Mouse (Mus musculus) neural tube, embryonic 13.5 days (tissue): ENCODE measurements around the gene Kank2. TPM values are rescaled to one million over a fixed set of nuclear protein-coding genes. Genes with fewer than 3 reads are reported as not detected.

Experiments
- ATAC-seq: fragments of 200-750 bp; cut with Nextera tagmentation; 2 replicates; pipeline ENCODE4 v1.8.0; 2017; ENCODE audit warnings: low read depth, mild to moderate bottlenecking, moderate TSS enrichment, moderate library complexity
- H3K27ac ChIP-seq: fragments of 300-500 bp; sonication (generic); replicated peaks from 2 replicates; pipeline ENCODE4 v1.5.1; 2015; ENCODE audit warnings: moderate library complexity, mild to moderate bottlenecking, inconsistent platforms
- H3K27me3 ChIP-seq: fragments of 300-500 bp; sonication (generic); 2 replicates; pipeline ENCODE4 v1.6.1; 2015; ENCODE audit warnings: mild to moderate bottlenecking, inconsistent platforms
- H3K36me3 ChIP-seq: fragments of 300-500 bp; sonication (generic); 2 replicates; pipeline ENCODE4 v1.6.1; 2015; ENCODE audit warnings: mild to moderate bottlenecking, inconsistent platforms
- H3K4me1 ChIP-seq: fragments of 300-500 bp; sonication (generic); replicated peaks from 2 replicates; pipeline ENCODE4 v1.6.1; 2015; ENCODE audit warnings: inconsistent platforms
- H3K4me2 ChIP-seq: fragments of 300-500 bp; sonication (generic); 2 replicates; pipeline ENCODE4 v1.6.1; 2015; ENCODE audit warnings: inconsistent platforms, mild to moderate bottlenecking, moderate library complexity
- H3K4me3 ChIP-seq: fragments of 300-500 bp; sonication (generic); 2 replicates; pipeline ENCODE4 v1.5.1; 2015; ENCODE audit warnings: mild to moderate bottlenecking, inconsistent platforms
- H3K9ac ChIP-seq: fragments of 300-500 bp; sonication (generic); 2 replicates; pipeline ENCODE4 v1.6.1; 2015; ENCODE audit warnings: moderate library complexity, mild to moderate bottlenecking, inconsistent platforms
- H3K9me3 ChIP-seq: fragments of 300-500 bp; sonication (generic); 2 replicates; pipeline ENCODE4 v1.6.1; 2016; ENCODE audit warnings: inconsistent platforms
- WGBS: fragments of 180-500 bp; shearing (Covaris S2); methylation state at CpG from one replicate; pipeline ENCODE4 v1.1.7; 2015; 5-methylcytosine and 5-hydroxymethylcytosine counted together
- polyA plus RNA-seq: library from polyadenylated mRNA; unstranded; fragments of >200 nt; fragmentation: Nextera tagmentation; extraction: Ambion mirVana; gene quantifications from 2 replicates; pipeline ENCODE4 v1.2.1, GENCODE M21; 2015

Kank2 gene
- polyA plus RNA-seq, 1 experiment from 2014 or later, result 5.9 TPM

GRCm38 (mm10) chr9:21754516-21755321 is 43.8 kb downstream of the Kank2 start:
- no peak overlapping the region for H3K9ac ChIP-seq
- WGBS, result 78% methylated on average over 13 of the region's 13 CpGs
- peaks cover 9% of the 10 kb centered on the region for H3K4me1 ChIP-seq
- H3K36me3 ChIP-seq, result peaks cover under 1% of the 10 kb centered on the region; the same call in 1 of the 2 replicates
- H3K9me3 ChIP-seq, result no peaks in the 10 kb centered on the region
- no peaks in the 10 kb centered on the region for H3K27me3 ChIP-seq
- H3K4me2 ChIP-seq, result no peak overlapping the region
- no peak for ATAC-seq
- H3K27ac ChIP-seq, result no peak overlapping the region
- no peak overlapping the region for H3K4me3 ChIP-seq

GRCm38 (mm10) chr9:21754003-21754402 is 44.5 kb downstream of the Kank2 start:
- no peak for ATAC-seq
- no peak overlapping the region for H3K27ac ChIP-seq
- peaks cover 2% of the 10 kb centered on the region; the same call in 1 of the 2 replicates for H3K4me1 ChIP-seq
- H3K4me2 ChIP-seq, result no peak overlapping the region
- no peak overlapping the region for H3K9ac ChIP-seq
- no peak overlapping the region for H3K4me3 ChIP-seq
- WGBS, result 82% methylated on average over 2 of the region's 2 CpGs
- peaks cover 7% of the 10 kb centered on the region for H3K36me3 ChIP-seq
- no peaks in the 10 kb centered on the region for H3K27me3 ChIP-seq
- H3K9me3 ChIP-seq, result no peaks in the 10 kb centered on the region

- H3K27ac ChIP-seq, result no peak overlapping the region
- 70% methylated on average over 10 of the region's 10 CpGs for WGBS
- no peak for ATAC-seq
Observed at GRCm38 (mm10) chr9:21752252-21752792, 46.2 kb downstream of the Kank2 start.

GRCm38 (mm10) chr9:21751347-21751746 is 47.2 kb downstream of the Kank2 start:
- H3K9ac ChIP-seq, result no peak overlapping the region
- 71% methylated on average over 6 of the region's 6 CpGs for WGBS
- no peak overlapping the region for H3K4me2 ChIP-seq
- no peak overlapping the region for H3K27ac ChIP-seq
- H3K4me1 ChIP-seq, result no peaks in the 10 kb centered on the region
- peaks cover 33% of the 10 kb centered on the region for H3K36me3 ChIP-seq
- ATAC-seq, result no peak
- no peaks in the 10 kb centered on the region for H3K27me3 ChIP-seq
- no peaks in the 10 kb centered on the region for H3K9me3 ChIP-seq
- no peak overlapping the region for H3K4me3 ChIP-seq

More at GRCm38 (mm10) chr9:21752252-21752792, 46.2 kb downstream of the Kank2 start:
- Histone ChIP-seq H3K9ac (no peak overlapping the region), H3K27me3 (no peaks in the 10 kb centered on the region), H3K4me1 (no peaks in the 10 kb centered on the region), H3K4me2 (no peak overlapping the region), H3K4me3 (no peak overlapping the region), H3K36me3 (peaks cover 24% of the 10 kb centered on the region), H3K9me3 (no peaks in the 10 kb centered on the region)

GRCm38 (mm10) chr9:21750370-21750769 is 48.2 kb downstream of the Kank2 start:
- 77% methylated on average over 3 of the region's 3 CpGs for WGBS
- ATAC-seq, result no peak
- no peaks in the 10 kb centered on the region for H3K4me1 ChIP-seq

GRCm38 (mm10) chr9:21749382-21750118 is 49.0 kb downstream of the Kank2 start:
- ATAC-seq, result no peak
- Histone ChIP-seq H3K4me2 (no peak overlapping the region), H3K27ac (no peak overlapping the region), H3K27me3 (no peaks in the 10 kb centered on the region), H3K4me3 (no peak overlapping the region), H3K36me3 (peaks cover 51% of the 10 kb centered on the region), H3K4me1 (no peaks in the 10 kb centered on the region), H3K9ac (no peak overlapping the region), H3K9me3 (no peaks in the 10 kb centered on the region)
- 89% methylated on average over 6 of the region's 6 CpGs for WGBS

More at GRCm38 (mm10) chr9:21750370-21750769, 48.2 kb downstream of the Kank2 start:
- no peak overlapping the region for H3K27ac ChIP-seq
- H3K4me3 ChIP-seq, result no peak overlapping the region
- no peak overlapping the region for H3K9ac ChIP-seq
- no peaks in the 10 kb centered on the region for H3K27me3 ChIP-seq
- peaks cover 43% of the 10 kb centered on the region for H3K36me3 ChIP-seq
- H3K9me3 ChIP-seq, result no peaks in the 10 kb centered on the region
- no peak overlapping the region for H3K4me2 ChIP-seq

GRCm38 (mm10) chr9:21748491-21748890 is 50.1 kb downstream of the Kank2 start:
- ATAC-seq, result no peak
- Histone ChIP-seq H3K27ac (no peak overlapping the region; the same call in 1 of the 2 replicates), H3K36me3 (peaks cover 62% of the 10 kb centered on the region), H3K4me1 (no peaks in the 10 kb centered on the region), H3K9me3 (no peaks in the 10 kb centered on the region), H3K4me3 (no peak overlapping the region), H3K4me2 (no peak overlapping the region), H3K9ac (no peak overlapping the region), H3K27me3 (no peaks in the 10 kb centered on the region)
- WGBS, result 88% methylated on average over 10 of the region's 10 CpGs

GRCm38 (mm10) chr9:21748033-21748432 is 50.5 kb downstream of the Kank2 start:
- peaks cover 62% of the 10 kb centered on the region for H3K36me3 ChIP-seq
- H3K9me3 ChIP-seq, result no peaks in the 10 kb centered on the region
- H3K4me3 ChIP-seq, result no peak overlapping the region
- H3K4me1 ChIP-seq, result no peaks in the 10 kb centered on the region
- ATAC-seq, result no peak
- 62% methylated on average over 7 of the region's 7 CpGs for WGBS
- no peak overlapping the region; the same call in 1 of the 2 replicates for H3K27ac ChIP-seq
- no peak overlapping the region for H3K4me2 ChIP-seq
- H3K27me3 ChIP-seq, result no peaks in the 10 kb centered on the region
- no peak overlapping the region for H3K9ac ChIP-seq

- WGBS, result 95% methylated on average over 3 of the region's 3 CpGs
- no peak for ATAC-seq
- H3K4me3 ChIP-seq, result no peak overlapping the region
- no peak overlapping the region for H3K27ac ChIP-seq
- H3K4me2 ChIP-seq, result no peak overlapping the region
- H3K9me3 ChIP-seq, result no peaks in the 10 kb centered on the region
- H3K9ac ChIP-seq, result no peak overlapping the region
- H3K36me3 ChIP-seq, result peaks cover 69% of the 10 kb centered on the region
- no peaks in the 10 kb centered on the region for H3K27me3 ChIP-seq
- no peaks in the 10 kb centered on the region for H3K4me1 ChIP-seq
Observed at GRCm38 (mm10) chr9:21747238-21747774, 51.2 kb downstream of the Kank2 start.

GRCm38 (mm10) chr9:21741514-21741913 is 57.0 kb downstream of the Kank2 start:
- Histone ChIP-seq H3K9ac (no peak overlapping the region), H3K4me1 (no peaks in the 10 kb centered on the region), H3K27ac (no peak overlapping the region), H3K9me3 (no peaks in the 10 kb centered on the region), H3K4me2 (no peak overlapping the region), H3K27me3 (no peaks in the 10 kb centered on the region), H3K36me3 (peaks cover 89% of the 10 kb centered on the region), H3K4me3 (no peak overlapping the region)
- no peak for ATAC-seq
- WGBS, result 94% methylated on average over 11 of the region's 11 CpGs

GRCm38 (mm10) chr9:21740427-21740826 is 58.1 kb downstream of the Kank2 start:
- 95% methylated on average over 14 of the region's 14 CpGs for WGBS
- Histone ChIP-seq H3K4me1 (no peaks in the 10 kb centered on the region), H3K4me2 (no peak overlapping the region), H3K9ac (no peak overlapping the region), H3K9me3 (no peaks in the 10 kb centered on the region), H3K27ac (no peak overlapping the region), H3K36me3 (peaks cover 89% of the 10 kb centered on the region), H3K4me3 (no peak overlapping the region), H3K27me3 (no peaks in the 10 kb centered on the region)
- ATAC-seq, result no peak

GRCm38 (mm10) chr9:21738776-21739175 is 59.8 kb downstream of the Kank2 start:
- Histone ChIP-seq H3K27me3 (no peaks in the 10 kb centered on the region), H3K4me2 (no peak overlapping the region), H3K4me1 (no peaks in the 10 kb centered on the region), H3K4me3 (no peak overlapping the region), H3K9me3 (no peaks in the 10 kb centered on the region), H3K9ac (no peak overlapping the region), H3K36me3 (peaks cover 89% of the 10 kb centered on the region), H3K27ac (no peak overlapping the region)
- 90% methylated on average over 7 of the region's 7 CpGs for whole genome bisulfite sequencing
- no peak; the same call in 1 of the 2 replicates for ATAC-seq
